Mouse (Mus musculus): ENCODE results near the gene Fam174a. TPM values are rescaled to one million over a fixed set of nuclear protein-coding genes. Genes with fewer than 3 reads are reported as not detected.

Fam174a gene
- total and polyA plus RNA-seq, 3 experiments, result 10.1 to 21.5 (median 14.6) TPM

DNA sequence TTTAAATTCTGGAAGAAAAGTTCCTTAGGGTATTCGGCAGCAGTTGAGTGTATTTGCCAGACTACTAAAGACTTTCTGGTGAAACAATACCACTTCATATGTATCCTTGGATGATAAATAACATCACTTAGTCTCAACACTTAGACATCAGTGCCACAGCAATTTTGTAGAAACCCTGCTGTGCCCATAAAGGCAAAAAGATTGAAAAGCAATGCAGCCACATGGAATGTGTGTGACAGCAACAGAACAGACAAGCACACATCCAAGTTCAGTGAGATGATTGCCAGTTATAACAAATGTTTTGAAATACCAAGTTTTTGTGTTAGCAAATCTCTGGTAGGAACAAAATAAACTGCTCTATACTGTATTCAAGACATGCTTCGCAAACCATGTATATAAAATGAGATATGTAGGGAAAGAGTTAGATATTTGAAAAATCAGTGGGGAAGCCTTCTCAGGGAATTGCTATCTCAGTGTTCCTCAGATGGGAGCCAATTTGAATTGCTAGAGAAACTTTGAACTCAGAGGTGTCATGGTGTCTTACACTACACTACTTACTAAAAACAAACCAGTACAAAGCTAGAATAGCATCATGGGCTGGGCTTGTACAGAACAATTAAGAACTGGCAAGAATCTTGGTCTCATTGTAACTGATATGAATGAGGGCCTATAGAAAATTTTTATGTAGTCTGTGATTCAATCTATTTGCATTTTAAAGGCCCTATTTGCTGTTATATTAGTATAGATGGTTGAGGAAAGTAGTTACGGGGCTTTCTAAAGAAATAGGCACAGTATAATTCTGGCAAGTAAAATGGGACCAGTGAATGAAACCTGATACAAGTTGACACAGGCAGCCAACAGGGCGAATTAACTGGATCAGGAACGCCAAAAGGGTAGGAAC lies 30.4 kb downstream of the Fam174a start:
- no peaks in the 10 kb centered on the region for H3K79me2 ChIP-seq (replicated peaks; ENCODE audit: control insufficient read depth, extremely low read depth, insufficient read depth, poor library complexity, severe bottlenecking)
- no peak overlapping the region for H3K4me3 ChIP-seq (replicated peaks in 1 of 3; ENCODE audit: low read depth in 2 of 3, low read length in 2 of 3, poor library complexity in 1 of 3)
- H3K27me3 ChIP-seq (replicated peaks), result no peaks in the 10 kb centered on the region
- no peaks in the 10 kb centered on the region for H3K4me1 ChIP-seq (ENCODE audit: control insufficient read depth in 1 of 2, insufficient read depth in 2 of 2)
- H3K36me3 ChIP-seq (replicated peaks in 1 of 2; ENCODE audit: control insufficient read depth in 1 of 2, insufficient read depth in 1 of 2, low read length in 1 of 2), result no peaks in the 10 kb centered on the region
- TF ChIP-seq EP300 (IDR thresholded peaks at IDR 0.05; ENCODE audit: low read length) (no peak), NELFE (IDR thresholded peaks at IDR 0.05; ENCODE audit: low read depth, low read length) (no peak), SMC3 (IDR thresholded peaks at IDR 0.05; ENCODE audit: low read depth, low read length) (no peak), E2F4 (IDR thresholded peaks at IDR 0.05; ENCODE audit: insufficient replicate concordance, low read depth, low read length) (no peak), SIN3A (IDR thresholded peaks at IDR 0.05; ENCODE audit: low read length) (no peak), IRF4 (IDR thresholded peaks at IDR 0.05; ENCODE audit: low read depth, low read length) (no peak), NRF1 (IDR thresholded peaks at IDR 0.05; ENCODE audit: low read depth, low read length) (no peak), JUND (conservative IDR thresholded peaks at IDR 0.05; ENCODE audit: low read depth, low read length) (no peak), MAFK (IDR thresholded peaks at IDR 0.05; ENCODE audit: insufficient replicate concordance, low read length) (no peak), MAX (IDR thresholded peaks at IDR 0.05; ENCODE audit: low read length) (no peak), RCOR1 (conservative IDR thresholded peaks at IDR 0.05; ENCODE audit: low read depth, low read length) (no peak), HCFC1 (IDR thresholded peaks at IDR 0.05; ENCODE audit: low read depth, low read length) (no peak), MEF2A (IDR thresholded peaks at IDR 0.05; ENCODE audit: borderline replicate concordance, low read depth, low read length) (no peak), GABPA (IDR thresholded peaks at IDR 0.05; ENCODE audit: insufficient replicate concordance, low read depth, low read length) (no peak), JUN (IDR thresholded peaks at IDR 0.05; ENCODE audit: insufficient read depth, low read depth, low read length) (no peak)
- dilution Hi-C loops (cut with MboI; ENCODE audit: extremely low pct_ligation_motif_present, extremely low pct_unique_long_range_greater_than_20kb, low sequenced_read_pairs), result no loop called here
- no peak overlapping the region for H3K27ac ChIP-seq (ENCODE audit: insufficient read depth, low read depth)
- H3K9ac ChIP-seq (ENCODE audit: insufficient read depth, low read depth), result no peak overlapping the region
- no peak for DNase-seq (ENCODE audit: extremely low read depth)
- in situ Hi-C loops (cut with MboI; ENCODE audit: low pct_ligation_motif_present, low pct_unique_long_range_greater_than_20kb, low sequenced_read_pairs), result no loop called here
- H3K4me2 ChIP-seq (ENCODE audit: insufficient read depth, low read depth, poor library complexity, severe bottlenecking), result no peak overlapping the region
- peaks cover 2% of the 10 kb centered on the region for H3K9me3 ChIP-seq (replicated peaks; ENCODE audit: low read length)

DNA sequence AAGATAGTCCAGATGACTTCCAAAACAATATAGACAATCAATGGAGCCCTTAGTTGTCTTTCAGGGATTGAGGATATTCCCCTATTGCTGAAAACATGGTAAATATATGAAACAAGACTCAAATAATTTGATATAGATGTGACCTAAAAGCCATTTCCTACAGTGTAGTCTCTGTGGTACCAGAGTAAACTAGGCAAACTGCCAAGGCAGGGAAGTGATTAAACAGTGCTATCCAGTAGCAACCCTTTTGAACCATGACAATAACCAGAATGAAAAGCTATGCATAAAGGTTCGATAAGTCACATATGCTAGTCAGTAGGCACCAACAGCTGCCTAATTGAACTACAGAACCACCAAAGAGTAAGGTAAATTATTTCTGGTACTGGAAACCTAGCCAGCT lies 40.7 kb downstream of the Fam174a start:
- no peak overlapping the region for H3K9ac ChIP-seq (ENCODE audit: insufficient read depth, low read depth)
- no peaks in the 10 kb centered on the region for H3K4me1 ChIP-seq (ENCODE audit: control insufficient read depth in 1 of 2, insufficient read depth in 2 of 2)
- no peaks in the 10 kb centered on the region for H3K79me2 ChIP-seq (replicated peaks; ENCODE audit: control insufficient read depth, extremely low read depth, insufficient read depth, poor library complexity, severe bottlenecking)
- no peak for TF ChIP-seq USF2 (conservative IDR thresholded peaks at IDR 0.05; ENCODE audit: low read depth, low read length)
- no peak for TF ChIP-seq CHD2 (IDR thresholded peaks at IDR 0.05; ENCODE audit: low read length)
- TF ChIP-seq RCOR1 (conservative IDR thresholded peaks at IDR 0.05; ENCODE audit: low read depth, low read length), result no peak
- no peak for TF ChIP-seq PAX5 (IDR thresholded peaks at IDR 0.05; ENCODE audit: low read length)
- TF ChIP-seq UBTF (IDR thresholded peaks at IDR 0.05; ENCODE audit: low read depth, low read length), result no peak
- TF ChIP-seq MAX (IDR thresholded peaks at IDR 0.05; ENCODE audit: low read length), result no peak
- TF ChIP-seq ZKSCAN1 (IDR thresholded peaks at IDR 0.05; ENCODE audit: borderline replicate concordance, low read depth, low read length), result no peak
- TF ChIP-seq MXI1 (IDR thresholded peaks at IDR 0.05; ENCODE audit: low read depth, low read length), result no peak
- TF ChIP-seq NELFE (IDR thresholded peaks at IDR 0.05; ENCODE audit: low read depth, low read length), result no peak
- TF ChIP-seq ZC3H11A (IDR thresholded peaks at IDR 0.05; ENCODE audit: low read depth, low read length), result no peak
- TF ChIP-seq HCFC1 (IDR thresholded peaks at IDR 0.05; ENCODE audit: low read depth, low read length), result no peak
- H3K4me3 ChIP-seq (replicated peaks in 1 of 3; ENCODE audit: low read depth in 2 of 3, low read length in 2 of 3, poor library complexity in 1 of 3), result no peak overlapping the region
- H3K27ac ChIP-seq (ENCODE audit: insufficient read depth, low read depth), result no peak overlapping the region
- H3K27me3 ChIP-seq (replicated peaks), result no peaks in the 10 kb centered on the region
- H3K9me3 ChIP-seq (replicated peaks; ENCODE audit: low read length), result no peaks in the 10 kb centered on the region
- dilution Hi-C loops (cut with MboI; ENCODE audit: extremely low pct_ligation_motif_present, extremely low pct_unique_long_range_greater_than_20kb, low sequenced_read_pairs), result no loop called here
- DNase-seq (ENCODE audit: extremely low read depth), result no peak
- no peaks in the 10 kb centered on the region for H3K36me3 ChIP-seq (replicated peaks in 1 of 2; ENCODE audit: control insufficient read depth in 1 of 2, insufficient read depth in 1 of 2, low read length in 1 of 2)
- H3K4me2 ChIP-seq (ENCODE audit: insufficient read depth, low read depth, poor library complexity, severe bottlenecking), result no peak overlapping the region
- in situ Hi-C loops (cut with MboI; ENCODE audit: low pct_ligation_motif_present, low pct_unique_long_range_greater_than_20kb, low sequenced_read_pairs), result no loop called here

Data from CH12.LX (cell line).